Mouse (Mus musculus) retina, postnatal 1 day (tissue): ENCODE results near the gene Lrrc56.

ENCODE experiments used
- DNase-seq: peaks from one replicate; pipeline ENCODE4 v3.0.0-alpha.2; 2012

Lrrc56 gene

DNA sequence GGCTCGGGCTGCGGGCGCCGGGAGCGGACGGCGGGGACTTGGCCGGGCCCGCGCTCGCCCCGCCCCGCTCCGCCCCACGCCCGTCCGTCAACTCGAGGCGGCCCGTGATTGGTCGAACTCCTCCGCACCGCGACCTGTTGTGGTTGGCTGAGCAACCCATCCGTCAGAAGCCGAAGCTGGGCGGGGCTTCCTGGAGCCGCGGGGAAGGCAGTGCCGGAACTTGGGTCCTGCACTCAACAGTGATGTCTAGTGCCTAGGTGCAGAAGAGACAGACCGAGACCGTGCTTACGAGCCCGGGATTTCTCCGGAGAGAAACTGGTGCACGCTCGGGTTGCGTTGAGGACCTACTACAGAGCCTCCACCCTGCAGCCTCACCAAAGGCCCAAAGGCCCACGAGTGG, at the start of gene Lrrc56, which contains the start of gene Hras:
Gene Lrrc56 (plus strand): TSS at position 210 of the 400 bp plus-strand sequence.
Gene Hras (minus strand): TSS at position 58 of the 400 bp plus-strand sequence.
- DNase-seq: peak; percentile 98

GRCm38 (mm10) chr7:141144650-141145049, 49.3 kb upstream of the Lrrc56 start:
- no peak for DNase-seq

GRCm38 (mm10) chr7:141145403-141145802, 48.6 kb upstream of the Lrrc56 start:
- no peak for DNase-seq

GRCm38 (mm10) chr7:141146043-141146595, 47.8 kb upstream of the Lrrc56 start:
- DNase-seq: no peak

DNA sequence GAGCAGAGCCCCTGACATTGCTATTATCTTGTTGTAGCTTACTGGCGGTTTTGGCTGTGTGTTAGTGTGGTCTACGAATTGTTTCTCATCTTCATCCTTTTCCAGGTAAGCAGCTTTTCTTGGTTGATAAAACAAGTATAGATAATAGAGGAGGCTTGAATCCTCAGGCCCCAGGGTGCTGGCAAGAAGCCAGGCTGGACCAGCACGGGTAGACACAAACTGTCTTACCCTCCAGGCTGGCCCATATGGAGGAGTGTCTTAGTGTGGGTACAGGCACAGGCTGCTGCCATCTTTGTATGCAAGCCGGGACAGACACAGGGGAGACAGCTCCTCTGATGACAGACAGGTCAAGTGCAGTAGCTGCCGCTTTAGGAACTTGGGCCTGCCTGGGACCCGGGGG, 46.9 kb upstream of the Lrrc56 start:
- DNase-seq: no peak

GRCm38 (mm10) chr7:141148639-141149038, 45.3 kb upstream of the Lrrc56 start:
- no peak for DNase-seq

GRCm38 (mm10) chr7:141155362-141155761, 38.6 kb upstream of the Lrrc56 start:
- no peak for DNase-seq

GRCm38 (mm10) chr7:141164397-141164796, 29.6 kb upstream of the Lrrc56 start:
- no peak for DNase-seq

- DNase-seq: no peak
These were observed 29.1 kb upstream of the Lrrc56 start for GRCm38 (mm10) chr7:141164850-141165249.

DNA sequence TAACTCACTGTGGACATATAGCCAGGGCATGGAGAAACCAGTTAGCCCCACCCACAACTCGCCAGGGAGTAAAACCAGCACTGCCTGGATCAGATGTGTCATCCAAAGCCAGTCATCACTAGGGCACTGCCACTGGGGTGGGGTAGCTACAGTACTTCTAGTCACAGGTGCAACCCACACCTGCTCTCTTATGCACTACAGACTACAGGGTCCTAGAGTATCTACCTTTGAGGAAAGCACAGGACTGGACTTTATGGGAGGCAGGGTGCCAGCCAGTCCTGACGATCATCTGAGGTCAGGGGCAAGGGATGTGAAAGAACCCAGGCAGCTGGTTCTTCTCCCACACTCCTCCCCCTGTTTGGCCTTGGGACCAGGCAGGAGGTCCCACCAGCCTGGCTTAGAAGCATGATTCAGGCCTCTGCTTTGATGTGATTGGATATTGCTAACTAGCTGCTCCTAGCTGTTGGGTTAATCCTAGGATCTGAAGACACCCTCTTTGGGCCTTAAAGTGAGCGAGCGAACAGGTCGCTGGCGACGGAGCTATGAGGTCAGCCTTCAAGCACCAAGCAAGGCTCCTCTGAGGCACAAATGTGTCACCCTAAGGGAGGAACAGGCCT, 25.9 kb upstream of the Lrrc56 start:
- DNase-seq: peak; percentile 60

DNA sequence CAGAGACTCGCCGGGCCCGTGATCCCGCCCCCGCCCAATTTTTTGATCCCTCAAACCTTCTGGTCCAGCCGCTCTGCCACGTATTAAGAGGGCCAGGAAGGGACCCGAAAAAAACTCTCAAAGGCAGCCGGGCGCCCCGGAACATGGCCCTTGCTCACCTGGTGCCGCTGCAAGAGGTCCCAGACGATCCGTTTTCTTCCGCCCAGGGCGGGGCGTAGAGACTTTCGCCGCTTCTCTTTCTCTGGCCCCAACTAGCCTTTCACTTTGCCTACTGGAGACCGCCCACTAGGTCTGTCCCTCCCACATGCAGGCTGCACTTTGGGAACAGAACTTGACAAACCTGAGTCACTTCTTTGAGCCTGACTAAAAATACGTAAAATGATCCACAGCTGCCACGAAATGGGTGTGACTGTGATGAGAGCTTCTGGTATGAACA, 25.4 kb upstream of the Lrrc56 start:
- peak; percentile 29 for DNase-seq

- DNase-seq: no peak
These were observed 24.7 kb upstream of the Lrrc56 start for GRCm38 (mm10) chr7:141169300-141169699.

DNA sequence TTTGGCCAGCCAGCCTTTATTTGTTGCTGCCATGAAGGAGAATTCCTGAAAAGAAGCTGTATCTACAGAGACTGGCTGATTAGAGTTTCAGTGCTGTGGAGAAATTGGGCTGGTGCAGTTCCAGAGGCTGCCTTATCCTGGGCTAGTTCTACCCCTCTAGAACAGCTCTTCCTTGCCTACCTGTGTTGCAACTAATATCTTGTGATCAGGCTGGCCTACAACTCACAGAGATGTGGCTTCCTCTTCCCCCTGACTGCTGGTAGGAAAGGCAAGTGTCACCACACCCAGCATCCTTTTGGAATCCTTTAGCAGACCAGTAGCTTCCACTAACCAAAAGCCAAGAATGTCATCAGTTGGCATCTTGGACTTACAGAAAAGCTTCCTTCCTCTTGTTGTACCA, 24.1 kb upstream of the Lrrc56 start:
- DNase-seq: no peak

GRCm38 (mm10) chr7:141172116-141173006, 21.6 kb upstream of the Lrrc56 start, which contains the start of gene Rnh1:
Gene Rnh1, minus strand, starts transcription at chr7:141172857.
- peak; percentile 97 for DNase-seq

- DNase-seq: no peak
These were observed 20.6 kb upstream of the Lrrc56 start for GRCm38 (mm10) chr7:141173323-141173850.

DNA sequence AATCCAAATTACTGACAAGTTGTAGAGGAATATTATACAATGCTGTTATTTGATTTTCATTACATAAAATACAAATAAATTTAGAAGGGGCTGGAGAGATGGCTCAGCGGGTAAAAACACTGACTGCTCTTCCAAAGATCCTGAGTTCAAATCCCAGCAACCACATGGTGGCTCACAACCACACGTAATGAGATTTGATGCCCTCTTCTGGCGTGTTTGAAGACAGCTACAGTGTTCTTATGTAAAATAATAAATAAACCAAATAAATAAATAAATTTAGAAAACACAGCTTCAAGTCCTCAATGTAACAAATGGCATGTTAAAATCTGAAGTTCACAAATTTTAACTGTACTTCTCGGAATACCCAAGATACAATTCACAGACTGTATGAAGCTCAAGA, 18.9 kb upstream of the Lrrc56 start:
- no peak for DNase-seq

DNA sequence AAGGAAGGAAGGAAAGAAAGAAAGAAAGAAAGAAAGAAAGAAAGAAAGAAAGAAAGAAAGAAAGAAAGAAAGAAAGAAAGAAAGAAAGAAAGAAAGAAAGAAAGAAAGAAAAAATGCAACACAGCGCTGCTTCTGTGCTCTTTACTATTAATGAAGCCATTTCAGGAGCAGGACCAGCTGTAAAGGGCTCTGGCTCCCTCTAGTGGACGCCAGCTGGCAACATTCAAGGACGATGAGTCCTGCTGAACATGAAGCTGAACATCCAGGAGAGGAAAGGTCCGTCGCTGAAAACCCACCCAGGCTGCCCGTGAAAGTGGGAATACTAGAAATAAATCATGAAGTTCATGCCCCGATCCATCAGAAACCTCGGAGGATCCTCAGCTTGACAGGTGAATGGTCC, 17.8 kb upstream of the Lrrc56 start:
- DNase-seq: peak; percentile 90

DNA sequence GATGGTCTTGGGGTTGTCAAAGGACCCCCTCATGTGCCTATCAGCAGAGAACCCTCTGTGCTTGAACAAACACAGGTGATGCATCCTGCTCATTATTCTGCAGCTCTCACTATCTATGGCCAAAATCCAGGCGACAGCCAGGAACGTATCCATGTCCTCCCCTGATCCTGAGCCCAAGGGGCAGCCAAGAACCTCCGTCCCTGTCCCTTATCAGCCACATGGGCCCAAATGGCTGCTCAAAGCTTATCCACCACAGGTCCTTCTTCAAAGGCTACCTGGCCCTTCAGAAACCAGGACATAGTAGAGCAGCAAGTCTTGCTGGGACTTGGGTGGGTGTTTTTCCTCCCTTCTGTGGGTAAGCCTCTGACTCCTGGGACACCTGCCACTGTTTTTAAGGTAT, 5.8 kb upstream of the Lrrc56 start:
- DNase-seq: no peak

DNA sequence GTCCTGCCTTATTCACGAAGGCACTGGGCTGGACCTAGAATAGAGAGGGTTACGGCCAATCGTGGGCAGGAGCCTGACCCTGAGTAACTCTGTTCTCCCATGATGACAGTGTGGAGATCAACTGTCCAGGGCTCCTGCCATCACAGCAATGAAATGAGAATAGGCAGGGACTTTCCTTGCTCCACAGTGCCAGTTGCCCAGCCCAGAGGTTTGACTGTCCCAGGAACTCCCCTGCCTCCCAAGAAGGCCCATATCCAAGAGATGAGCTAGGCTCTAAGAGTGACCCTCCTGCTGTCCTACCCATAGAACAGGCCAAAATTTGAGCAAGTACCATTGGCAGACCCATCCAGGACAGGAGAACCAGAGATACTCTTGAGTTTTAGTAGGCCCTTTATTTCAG, 5.2 kb upstream of the Lrrc56 start:
- DNase-seq: no peak

DNA sequence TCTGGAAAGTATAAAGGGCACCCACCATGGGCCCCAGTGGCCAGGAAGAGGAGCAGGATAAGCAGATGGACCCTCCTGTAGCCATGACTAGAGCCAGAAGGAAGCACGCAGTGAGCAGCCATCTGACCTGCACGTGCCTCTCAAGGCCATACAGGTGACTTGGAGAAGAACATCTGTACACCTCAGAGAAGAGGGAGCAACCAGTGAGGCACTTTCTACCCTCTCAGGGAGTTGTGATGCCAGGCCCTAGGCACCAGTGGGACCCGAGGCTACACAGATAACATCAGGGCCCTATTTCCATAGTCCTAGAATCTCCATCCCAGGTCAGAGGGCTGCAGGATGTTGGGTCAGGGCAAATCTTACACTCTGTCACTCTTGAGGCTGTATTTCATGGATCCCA, 3.7 kb upstream of the Lrrc56 start:
- no peak for DNase-seq

DNA sequence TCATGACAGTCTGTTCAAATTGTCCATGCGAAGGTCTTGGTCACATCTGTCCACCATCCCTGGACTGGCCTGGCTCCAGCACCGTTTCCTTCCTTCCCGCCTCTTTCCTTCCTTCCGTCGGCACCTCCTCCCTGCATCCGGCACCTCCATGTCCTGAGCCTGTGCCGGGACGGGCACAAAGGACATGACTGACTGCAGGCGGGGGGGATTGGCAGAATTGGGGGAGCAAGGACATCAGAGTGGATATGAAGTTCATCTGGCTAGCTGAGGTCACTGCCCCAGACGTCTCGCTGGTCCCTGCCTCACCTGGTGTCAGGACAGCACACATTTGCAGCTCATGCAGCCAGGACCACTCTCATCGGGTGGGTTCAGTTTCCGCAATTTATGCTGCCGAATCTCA, 2.9 kb upstream of the Lrrc56 start:
- DNase-seq: no peak

DNA sequence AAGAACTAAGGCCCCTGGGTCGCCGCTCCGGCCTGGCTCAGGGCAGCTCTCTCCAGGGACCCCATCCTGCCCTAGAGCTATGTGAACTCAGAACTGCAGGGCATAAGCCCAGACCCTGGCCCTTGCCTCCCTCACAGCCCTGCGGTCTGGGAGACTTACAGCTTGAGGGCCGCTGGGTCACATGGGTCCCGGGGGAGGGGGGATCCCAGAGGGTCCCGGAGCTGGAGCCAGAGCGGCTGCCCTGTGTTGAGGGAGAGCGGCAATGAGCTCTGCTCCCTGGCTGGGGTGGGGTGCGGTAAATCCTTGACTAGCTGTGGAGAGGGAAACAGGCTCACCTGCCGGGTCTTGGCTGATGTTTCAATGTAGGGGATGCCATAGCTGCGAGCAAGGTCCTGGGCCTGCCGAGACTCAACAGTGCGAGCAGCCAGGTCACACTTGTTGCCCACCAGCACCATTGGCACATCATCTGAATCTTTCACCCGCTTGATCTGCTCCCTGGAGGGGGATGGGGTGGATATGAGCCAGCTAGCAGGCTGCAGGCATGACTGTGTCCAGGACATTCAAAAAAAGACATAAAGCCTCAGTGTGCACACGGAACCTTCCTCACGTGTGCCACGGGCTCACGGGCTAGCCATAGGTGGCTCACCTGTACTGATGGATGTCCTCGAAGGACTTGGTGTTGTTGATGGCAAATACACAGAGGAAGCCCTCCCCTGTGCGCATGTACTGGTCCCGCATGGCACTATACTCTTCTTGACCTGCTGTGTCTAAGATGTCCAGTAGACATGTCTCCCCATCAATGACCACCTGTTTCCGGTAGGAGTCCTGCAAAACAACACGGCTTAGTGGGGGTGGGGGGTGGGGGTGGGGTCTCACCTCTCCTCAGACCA, 1.9 kb upstream of the Lrrc56 start:
- DNase-seq: no peak
